Mouse (Mus musculus): ENCODE measurements at regions not wholly inside any gene's neighbourhood (a gene's known extent, or its start where the extent isn't known, plus 50 kb on each side); places are given as distances from the start of the nearest gene placed in this dataset.

GRCm38 (mm10) chr12:7464947-7465346, 512.5 kb upstream of the Apob start:
- Histone ChIP-seq H3K4me1 (ENCODE audit: control insufficient read depth, insufficient read depth, low read length) (no peaks in the 10 kb centered on the region), H3K4me3 (ENCODE audit: insufficient read depth, low read depth, low read length) (no peak overlapping the region), H3K27ac (ENCODE audit: insufficient read depth, low read depth, low read length) (no peak overlapping the region)
- TF ChIP-seq CTCF (IDR thresholded peaks at IDR 0.05; ENCODE audit: insufficient read depth, low read depth, low read length) (no peak), POLR2A (IDR thresholded peaks at IDR 0.05; ENCODE audit: insufficient read depth, low read depth, low read length) (no peak)
- WGBS: 10% methylated on average over 1 of the region's 1 CpGs

- no peak overlapping the region for H3K27ac ChIP-seq (ENCODE audit: insufficient read depth, low read depth, low read length)
- TF ChIP-seq CTCF (IDR thresholded peaks at IDR 0.05; ENCODE audit: insufficient read depth, low read depth, low read length): no peak
- no peak for TF ChIP-seq POLR2A (IDR thresholded peaks at IDR 0.05; ENCODE audit: insufficient read depth, low read depth, low read length)
- H3K4me3 ChIP-seq (ENCODE audit: insufficient read depth, low read depth, low read length): no peak overlapping the region
- 58% methylated on average over 12 of the region's 12 CpGs for WGBS
- H3K4me1 ChIP-seq (ENCODE audit: control insufficient read depth, insufficient read depth, low read length): no peaks in the 10 kb centered on the region
Observed at GRCm38 (mm10) chr12:7512579-7513248, 464.7 kb upstream of the Apob start.

GRCm38 (mm10) chr12:7537389-7537788, 440.1 kb upstream of the Apob start:
- TF ChIP-seq CTCF (IDR thresholded peaks at IDR 0.05; ENCODE audit: insufficient read depth, low read depth, low read length): no peak
- TF ChIP-seq POLR2A (IDR thresholded peaks at IDR 0.05; ENCODE audit: insufficient read depth, low read depth, low read length): no peak
- no peak overlapping the region for H3K4me3 ChIP-seq (ENCODE audit: insufficient read depth, low read depth, low read length)

GRCm38 (mm10) chr12:7543281-7543981, 434.0 kb upstream of the Apob start:
- 58% methylated on average over 8 of the region's 8 CpGs for WGBS
- no peak overlapping the region for H3K4me3 ChIP-seq (ENCODE audit: insufficient read depth, low read depth, low read length)
- TF ChIP-seq POLR2A (IDR thresholded peaks at IDR 0.05; ENCODE audit: insufficient read depth, low read depth, low read length) (no peak), CTCF (IDR thresholded peaks at IDR 0.05; ENCODE audit: insufficient read depth, low read depth, low read length) (no peak)

More at GRCm38 (mm10) chr12:7537389-7537788, 440.1 kb upstream of the Apob start:
- Histone ChIP-seq H3K27ac (ENCODE audit: insufficient read depth, low read depth, low read length) (no peak overlapping the region), H3K4me1 (ENCODE audit: control insufficient read depth, insufficient read depth, low read length) (no peaks in the 10 kb centered on the region)

GRCm38 (mm10) chr12:7548759-7549158, 428.7 kb upstream of the Apob start:
- WGBS: 82% methylated on average over 1 of the region's 1 CpGs
- no peak for TF ChIP-seq CTCF (IDR thresholded peaks at IDR 0.05; ENCODE audit: insufficient read depth, low read depth, low read length)
- Histone ChIP-seq H3K27ac (ENCODE audit: insufficient read depth, low read depth, low read length) (no peak overlapping the region), H3K4me3 (ENCODE audit: insufficient read depth, low read depth, low read length) (no peak overlapping the region), H3K4me1 (ENCODE audit: control insufficient read depth, insufficient read depth, low read length) (no peaks in the 10 kb centered on the region)

More at GRCm38 (mm10) chr12:7543281-7543981, 434.0 kb upstream of the Apob start:
- Histone ChIP-seq H3K4me1 (ENCODE audit: control insufficient read depth, insufficient read depth, low read length) (no peaks in the 10 kb centered on the region), H3K27ac (ENCODE audit: insufficient read depth, low read depth, low read length) (no peak overlapping the region)

GRCm38 (mm10) chr12:7560245-7560644, 417.2 kb upstream of the Apob start:
- 60% methylated on average over 1 of the region's 1 CpGs for WGBS
- TF ChIP-seq CTCF (IDR thresholded peaks at IDR 0.05; ENCODE audit: insufficient read depth, low read depth, low read length) (no peak), POLR2A (IDR thresholded peaks at IDR 0.05; ENCODE audit: insufficient read depth, low read depth, low read length) (no peak)

GRCm38 (mm10) chr12:7576081-7576480, 401.4 kb upstream of the Apob start:
- H3K4me1 ChIP-seq (ENCODE audit: control insufficient read depth, insufficient read depth, low read length): no peaks in the 10 kb centered on the region
- WGBS: 89% methylated on average over 2 of the region's 2 CpGs
- H3K27ac ChIP-seq (ENCODE audit: insufficient read depth, low read depth, low read length): no peak overlapping the region
- H3K4me3 ChIP-seq (ENCODE audit: insufficient read depth, low read depth, low read length): no peak overlapping the region
- TF ChIP-seq POLR2A (IDR thresholded peaks at IDR 0.05; ENCODE audit: insufficient read depth, low read depth, low read length) (no peak), CTCF (IDR thresholded peaks at IDR 0.05; ENCODE audit: insufficient read depth, low read depth, low read length) (no peak)

More at GRCm38 (mm10) chr12:7560245-7560644, 417.2 kb upstream of the Apob start:
- no peak overlapping the region for H3K4me3 ChIP-seq (ENCODE audit: insufficient read depth, low read depth, low read length)
- no peak overlapping the region for H3K27ac ChIP-seq (ENCODE audit: insufficient read depth, low read depth, low read length)
- H3K4me1 ChIP-seq (ENCODE audit: control insufficient read depth, insufficient read depth, low read length): no peaks in the 10 kb centered on the region

GRCm38 (mm10) chr12:7587501-7587900, 389.9 kb upstream of the Apob start:
- Histone ChIP-seq H3K4me3 (ENCODE audit: insufficient read depth, low read depth, low read length) (no peak overlapping the region), H3K27ac (ENCODE audit: insufficient read depth, low read depth, low read length) (no peak overlapping the region), H3K4me1 (ENCODE audit: control insufficient read depth, insufficient read depth, low read length) (no peaks in the 10 kb centered on the region)
- TF ChIP-seq CTCF (IDR thresholded peaks at IDR 0.05; ENCODE audit: insufficient read depth, low read depth, low read length) (no peak), POLR2A (IDR thresholded peaks at IDR 0.05; ENCODE audit: insufficient read depth, low read depth, low read length) (no peak)

GRCm38 (mm10) chr12:7611272-7612092, 366.0 kb upstream of the Apob start:
- TF ChIP-seq POLR2A (IDR thresholded peaks at IDR 0.05; ENCODE audit: insufficient read depth, low read depth, low read length): no peak
- TF ChIP-seq CTCF (IDR thresholded peaks at IDR 0.05; ENCODE audit: insufficient read depth, low read depth, low read length): no peak
- H3K4me3 ChIP-seq (ENCODE audit: insufficient read depth, low read depth, low read length): no peak overlapping the region
- no peak overlapping the region for H3K27ac ChIP-seq (ENCODE audit: insufficient read depth, low read depth, low read length)
- H3K4me1 ChIP-seq (ENCODE audit: control insufficient read depth, insufficient read depth, low read length): no peaks in the 10 kb centered on the region
- 78% methylated on average over 3 of the region's 3 CpGs for WGBS
